Mouse (Mus musculus) E14TG2a.4 (cell line): ENCODE data around the gene Ppm1f.
A peak's percentile ranks its signal among the peaks of the same experiment; 100 is the strongest.

Experiments used
- H3K27me3 ChIP-seq: 2 replicates; pipeline ENCODE4 v1.6.1; 2014; ENCODE audit warnings: low read length, control low read depth; ENCODE audit not compliant: insufficient read depth
- H3K36me3 ChIP-seq: 2 replicates; pipeline ENCODE4 v1.6.1; 2014; ENCODE audit warnings: low read length, control low read depth; ENCODE audit not compliant: insufficient read depth
- H3K4me1 ChIP-seq: replicated peaks from 2 replicates; pipeline ENCODE4 v1.6.1; 2014; ENCODE audit warnings: low read depth, low read length, control low read depth
- H3K4me3 ChIP-seq: replicated peaks from 2 replicates; pipeline ENCODE4 v1.5.1; 2014; ENCODE audit warnings: mild to moderate bottlenecking, low read length
- H3K9me3 ChIP-seq: 2 replicates; pipeline ENCODE4 v1.6.1; 2014; ENCODE audit warnings: low read length, control low read depth
- CTCF ChIP-seq: conservative IDR thresholded peaks from 2 replicates; pipeline ENCODE4 v1.5.1; 2014; ENCODE audit warnings: low read length
- NANOG ChIP-seq: IDR thresholded peaks from 2 replicates; pipeline ENCODE4 v1.6.1; 2014; ENCODE audit warnings: borderline replicate concordance, low read length, mixed read lengths
- POU5F1 ChIP-seq: IDR thresholded peaks from 2 replicates; pipeline ENCODE4 v1.6.1; 2014; ENCODE audit warnings: low read length, borderline replicate concordance

The Ppm1f gene

GRCm38 (mm10) chr16:16865217-16865616 lies 31.1 kb upstream of the Ppm1f start:
- peaks cover 3% of the 10 kb centered on the region for H3K36me3 ChIP-seq
- peaks cover 68% of the 10 kb centered on the region for H3K4me1 ChIP-seq
- TF ChIP-seq NANOG (no peak), CTCF (no peak), POU5F1 (no peak)
- no peaks in the 10 kb centered on the region for H3K9me3 ChIP-seq
- H3K4me3 ChIP-seq = no peak overlapping the region
- no peaks in the 10 kb centered on the region for H3K27me3 ChIP-seq

GRCm38 (mm10) chr16:16865696-16866561 lies 30.3 kb upstream of the Ppm1f start:
- Histone ChIP-seq H3K4me3 (no peak overlapping the region), H3K27me3 (no peaks in the 10 kb centered on the region)
- TF ChIP-seq NANOG (peak; percentile 46; the same call in 1 of the 2 replicates), POU5F1 (no peak)

GRCm38 (mm10) chr16:16870241-16870616 lies 26.0 kb upstream of the Ppm1f start:
- peaks cover 32% of the 10 kb centered on the region for H3K36me3 ChIP-seq
- TF ChIP-seq CTCF (no peak), NANOG (no peak), POU5F1 (no peak)
- H3K9me3 ChIP-seq = no peaks in the 10 kb centered on the region
- peak overlapping the region; percentile 98 for H3K4me3 ChIP-seq
- H3K4me1 ChIP-seq = peaks cover 76% of the 10 kb centered on the region
- H3K27me3 ChIP-seq = no peaks in the 10 kb centered on the region

More at GRCm38 (mm10) chr16:16865696-16866561, 30.3 kb upstream of the Ppm1f start:
- Histone ChIP-seq H3K4me1 (peaks cover 69% of the 10 kb centered on the region), H3K36me3 (peaks cover 3% of the 10 kb centered on the region), H3K9me3 (no peaks in the 10 kb centered on the region)

- Histone ChIP-seq H3K9me3 (no peaks in the 10 kb centered on the region), H3K36me3 (peaks cover 36% of the 10 kb centered on the region), H3K27me3 (no peaks in the 10 kb centered on the region), H3K4me1 (peaks cover 71% of the 10 kb centered on the region), H3K4me3 (peak within 1 kb of the TSS; percentile 98)
- TF ChIP-seq CTCF = no peak
- TF ChIP-seq NANOG = no peak
- TF ChIP-seq POU5F1 = no peak
Measured at GRCm38 (mm10) chr16:16870617-16871331, 25.5 kb upstream of the Ppm1f start, which contains the start of the genes Top3b and Vpreb1. Top3b (plus strand) TSS chr16:16870736. Vpreb1 (minus strand) TSS chr16:16870843.

- Histone ChIP-seq H3K4me3 (no peak overlapping the region), H3K9me3 (no peaks in the 10 kb centered on the region), H3K4me1 (peaks cover 6% of the 10 kb centered on the region), H3K27me3 (no peaks in the 10 kb centered on the region), H3K36me3 (peaks cover 97% of the 10 kb centered on the region)
- TF ChIP-seq CTCF (no peak), NANOG (no peak), POU5F1 (no peak)
Measured at GRCm38 (mm10) chr16:16879025-16879424, 17.2 kb upstream of the Ppm1f start.

GRCm38 (mm10) chr16:16888341-16888740 lies 7.9 kb upstream of the Ppm1f start:
- H3K4me3 ChIP-seq = no peak overlapping the region
- TF ChIP-seq POU5F1 (no peak), NANOG (no peak), CTCF (no peak)
- H3K36me3 ChIP-seq = peaks cover 100% of the 10 kb centered on the region
- no peaks in the 10 kb centered on the region for H3K27me3 ChIP-seq
- H3K4me1 ChIP-seq = peaks cover 19% of the 10 kb centered on the region
- H3K9me3 ChIP-seq = no peaks in the 10 kb centered on the region

GRCm38 (mm10) chr16:16892366-16892765 lies 3.9 kb upstream of the Ppm1f start:
- H3K27me3 ChIP-seq = no peaks in the 10 kb centered on the region
- no peak for TF ChIP-seq NANOG
- TF ChIP-seq POU5F1 = no peak
- no peak for TF ChIP-seq CTCF
- H3K4me1 ChIP-seq = peaks cover 46% of the 10 kb centered on the region

GRCm38 (mm10) chr16:16896015-16896381 lies 271 bp upstream of the Ppm1f start:
- Histone ChIP-seq H3K9me3 (no peaks in the 10 kb centered on the region), H3K27me3 (no peaks in the 10 kb centered on the region), H3K36me3 (peaks cover 77% of the 10 kb centered on the region), H3K4me1 (peaks cover 71% of the 10 kb centered on the region), H3K4me3 (peak overlapping the region; percentile 85)
- TF ChIP-seq POU5F1 (no peak), NANOG (no peak), CTCF (no peak)

More at GRCm38 (mm10) chr16:16892366-16892765, 3.9 kb upstream of the Ppm1f start:
- no peaks in the 10 kb centered on the region for H3K9me3 ChIP-seq
- no peak overlapping the region for H3K4me3 ChIP-seq
- peaks cover 86% of the 10 kb centered on the region for H3K36me3 ChIP-seq
